Mouse (Mus musculus) right cerebral cortex, adult 18-20 months (tissue): ENCODE data around the gene Tmem184c.

Source experiments
- DNase-seq: peaks from one replicate; pipeline ENCODE4 v3.0.0; 2022; ENCODE audit warnings: mixed read lengths

Gene Tmem184c

GRCm38 (mm10) chr8:77610374-77610969 is at the start of gene Tmem184c:
Gene Tmem184c, minus strand, starts transcription at chr8:77610698.
- DNase-seq = peak; percentile 99

GRCm38 (mm10) chr8:77659534-77660080 is 49.1 kb upstream of the Tmem184c start:
- DNase-seq = peak; percentile 4

DNA sequence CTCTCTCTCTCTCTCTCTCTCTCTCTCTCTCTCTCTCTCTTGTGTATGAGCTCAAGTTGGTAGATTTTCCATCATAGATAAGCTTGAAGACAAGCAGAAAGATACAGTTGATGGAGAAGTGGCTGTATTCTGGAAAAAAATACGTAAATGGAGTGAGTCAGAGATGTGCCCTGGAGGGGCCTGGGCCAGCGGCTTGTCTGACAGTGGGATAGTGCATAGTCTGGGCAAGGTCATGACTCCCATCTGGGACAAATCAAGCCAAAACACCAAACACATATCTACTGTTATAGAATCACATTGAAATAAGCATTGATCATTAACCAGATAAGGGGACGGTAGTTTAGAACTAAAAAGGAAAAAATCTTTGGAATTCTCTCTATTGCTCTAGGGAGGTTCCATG is 47.9 kb upstream of the Tmem184c start:
- no peak for DNase-seq

- DNase-seq = no peak
These were observed 40.2 kb upstream of the Tmem184c start for GRCm38 (mm10) chr8:77650646-77651190.

DNA sequence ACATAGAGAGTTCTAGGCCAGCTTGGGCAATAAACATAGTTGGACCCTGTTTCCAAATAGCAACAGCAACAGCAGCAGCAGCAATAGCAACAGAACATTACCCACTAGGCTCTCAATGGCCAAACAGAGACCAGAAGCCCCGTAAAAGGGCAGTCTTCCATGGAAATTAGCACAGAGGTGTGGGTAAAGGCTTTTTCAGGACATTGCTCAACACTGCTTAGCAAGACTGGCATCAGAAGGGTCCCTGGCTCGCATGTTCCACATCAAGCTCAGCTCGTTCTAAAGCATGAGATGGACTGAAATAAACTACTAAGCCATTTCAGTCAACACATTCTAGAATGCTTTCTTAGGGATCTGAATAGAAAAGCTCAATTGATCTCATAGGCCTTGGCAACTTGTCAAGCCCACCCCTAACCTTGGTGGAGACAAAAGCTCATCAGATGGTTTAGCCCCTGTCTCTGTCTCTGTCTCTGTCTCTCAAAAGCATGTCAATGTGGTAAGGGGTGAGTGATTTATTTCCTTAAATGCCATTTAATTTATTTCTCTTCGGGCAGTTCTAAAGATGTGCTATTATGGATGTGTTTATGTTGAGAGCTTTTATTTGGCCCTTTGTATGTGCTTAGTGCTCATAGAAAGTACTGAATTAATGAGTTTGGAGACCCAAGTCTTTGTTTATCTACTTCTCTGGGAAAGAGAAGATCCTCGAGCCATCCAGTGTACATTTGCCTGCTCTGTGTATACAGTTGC is 29.8 kb upstream of the Tmem184c start:
- DNase-seq = no peak

GRCm38 (mm10) chr8:77637593-77637992 is 27.1 kb upstream of the Tmem184c start:
- DNase-seq = no peak

DNA sequence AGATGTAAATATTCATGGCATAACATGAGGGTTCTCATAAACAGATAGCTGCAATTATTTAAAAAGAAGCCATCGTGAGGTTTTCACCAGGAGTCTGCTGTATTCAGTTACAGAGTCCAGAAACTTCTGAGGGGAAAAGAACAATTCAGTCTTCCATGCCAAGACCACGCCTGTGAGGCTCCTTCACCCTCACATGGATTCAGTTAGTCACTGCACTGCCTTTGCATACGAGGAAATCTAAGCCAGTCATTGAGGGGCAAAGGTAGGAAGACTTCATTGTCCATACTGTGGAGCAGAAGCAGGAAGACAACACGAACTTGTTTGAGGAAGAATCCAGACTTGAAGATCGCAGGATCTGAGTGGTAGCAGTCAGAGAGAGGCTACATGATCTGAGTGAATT is 23.5 kb upstream of the Tmem184c start:
- DNase-seq = no peak

GRCm38 (mm10) chr8:77633211-77633610 is 22.7 kb upstream of the Tmem184c start:
- DNase-seq = no peak

- DNase-seq = no peak
These were observed 20.2 kb upstream of the Tmem184c start for GRCm38 (mm10) chr8:77630691-77631090.

GRCm38 (mm10) chr8:77629858-77630537 is 19.5 kb upstream of the Tmem184c start:
- DNase-seq = peak; percentile 75

DNA sequence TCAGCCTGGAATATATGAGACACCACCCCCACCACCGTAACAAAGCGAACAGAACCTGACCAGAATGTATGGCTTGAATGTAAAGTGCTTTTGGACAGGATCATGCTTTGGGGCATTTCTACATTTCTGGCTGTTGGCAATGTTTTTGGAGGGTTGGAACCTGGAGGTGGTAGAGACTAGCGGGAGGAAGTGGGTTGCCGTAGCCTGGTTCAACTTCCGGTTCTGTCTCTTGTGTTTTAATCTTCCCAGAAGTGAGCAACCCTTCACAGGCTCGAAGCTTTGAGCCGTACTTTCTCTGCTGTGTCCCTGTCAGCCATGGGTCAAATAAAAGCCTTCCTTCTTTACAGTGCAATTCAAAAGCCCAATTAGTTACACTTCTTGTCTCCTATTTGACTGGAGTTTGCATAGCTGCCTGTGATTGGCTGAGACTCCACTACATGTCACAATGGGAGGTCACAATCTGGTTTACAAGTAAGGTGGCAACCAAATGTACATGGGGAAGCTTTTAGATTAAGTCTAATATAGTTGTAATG is 13.2 kb upstream of the Tmem184c start:
- no peak for DNase-seq

- DNase-seq = peak; percentile 6
These were observed 7.4 kb upstream of the Tmem184c start for GRCm38 (mm10) chr8:77617916-77618315.

GRCm38 (mm10) chr8:77609621-77610020 is 877 bp downstream of the Tmem184c start:
- DNase-seq = no peak

- DNase-seq = no peak
These were observed 26.3 kb downstream of the Tmem184c start for GRCm38 (mm10) chr8:77584174-77584573.

- DNase-seq = no peak
These were observed 32.8 kb downstream of the Tmem184c start for GRCm38 (mm10) chr8:77577674-77578073.

DNA sequence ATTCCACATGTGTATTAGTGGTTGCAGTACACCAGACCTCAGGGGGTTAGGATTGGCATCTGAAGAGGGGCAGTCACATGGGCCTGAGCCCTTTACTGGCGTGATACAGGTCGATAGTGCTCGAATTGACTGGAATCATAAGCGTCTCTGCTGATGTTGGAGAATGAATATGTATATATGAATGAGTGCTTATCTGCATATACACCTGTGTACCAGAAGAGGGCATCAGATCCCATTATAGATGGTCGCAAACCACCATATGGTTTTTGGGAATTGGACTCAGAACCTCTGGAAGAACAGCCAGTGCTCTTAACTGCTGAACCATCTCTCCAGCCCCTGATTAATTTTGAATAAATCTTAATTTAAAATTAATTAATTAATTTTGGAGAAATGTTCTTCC is 36.3 kb downstream of the Tmem184c start:
- DNase-seq = no peak

- no peak for DNase-seq
These were observed 49.1 kb downstream of the Tmem184c start for GRCm38 (mm10) chr8:77561441-77561840.

GRCm38 (mm10) chr8:77552491-77552890 is 58.0 kb downstream of the Tmem184c start:
- DNase-seq = no peak

DNA sequence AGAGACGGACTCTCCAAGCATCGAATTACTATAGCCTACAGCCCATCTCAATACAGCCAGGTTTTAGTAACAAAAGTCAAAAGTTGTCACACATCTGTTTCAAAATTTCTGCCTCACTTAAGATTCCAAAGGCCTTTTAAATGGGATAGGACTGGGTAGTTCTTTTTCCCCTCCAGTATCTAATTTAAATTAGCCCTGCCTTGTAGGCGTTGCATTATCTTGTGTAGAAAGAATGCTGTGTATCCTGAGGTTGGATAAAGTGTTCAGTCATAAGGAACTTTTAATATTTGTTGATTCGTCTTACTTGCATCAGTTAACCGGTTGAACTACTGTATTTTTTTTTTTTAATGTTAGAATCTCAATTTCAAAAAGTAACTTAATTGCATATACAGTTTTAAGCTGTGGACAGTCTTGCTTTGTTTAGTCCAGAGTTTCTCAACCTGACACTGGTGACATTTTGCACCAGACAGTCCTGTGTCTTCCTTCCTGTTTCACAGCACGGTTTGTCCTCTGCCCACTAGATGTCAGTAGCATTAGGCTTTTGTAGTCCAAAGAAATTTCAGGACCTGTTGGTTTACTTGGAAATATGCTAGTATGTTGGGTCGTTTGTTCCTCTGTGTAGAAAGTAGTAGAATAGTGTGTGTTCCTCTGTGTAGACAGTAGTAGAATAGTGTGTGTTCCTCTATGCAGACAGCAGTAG is 60.5 kb downstream of the Tmem184c start:
- DNase-seq = no peak

DNA sequence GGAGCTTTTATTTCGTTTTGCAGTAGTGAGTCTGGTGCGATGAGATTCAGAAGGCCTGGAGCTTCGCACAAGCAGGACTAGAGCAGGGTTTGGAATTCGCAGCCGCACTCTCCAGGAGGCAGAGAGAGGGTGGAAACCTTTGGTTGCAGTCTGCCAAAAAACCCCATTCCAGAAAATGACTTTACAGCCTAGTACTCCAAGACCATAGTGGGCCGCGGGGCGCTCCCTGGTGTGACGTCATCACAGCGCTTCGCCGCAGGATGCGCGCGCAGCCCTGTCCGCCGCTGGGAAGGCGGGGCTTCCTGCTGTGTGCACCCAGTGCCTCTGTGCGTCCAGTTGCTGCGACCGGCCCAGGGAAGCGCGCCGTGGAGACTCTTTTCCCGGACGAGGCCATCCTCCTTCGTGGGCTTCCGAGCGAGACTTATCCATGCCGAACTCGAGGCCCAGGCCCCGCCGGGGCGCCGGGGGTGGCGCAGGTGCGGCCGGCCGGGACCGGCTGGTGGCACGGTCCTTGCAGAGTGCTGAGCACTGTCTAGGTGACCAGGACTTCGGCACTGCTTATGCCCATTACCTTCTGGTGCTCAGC is 61.3 kb downstream of the Tmem184c start, which contains the start of gene Prmt9:
TSS of gene Prmt9 (plus strand) at position 277 of the 586 bp plus-strand sequence.
- DNase-seq = peak; percentile 95
